Mouse (Mus musculus): ENCODE results near the gene Spats2. TPM values are rescaled to one million over a fixed set of nuclear protein-coding genes. Genes with fewer than 3 reads are reported as not detected.
A peak's percentile ranks its signal among the peaks of the same experiment; 100 is the strongest.

The Spats2 gene
- polyA plus RNA-seq, 1 experiment from 2014 or later, result 68.5 TPM

DNA sequence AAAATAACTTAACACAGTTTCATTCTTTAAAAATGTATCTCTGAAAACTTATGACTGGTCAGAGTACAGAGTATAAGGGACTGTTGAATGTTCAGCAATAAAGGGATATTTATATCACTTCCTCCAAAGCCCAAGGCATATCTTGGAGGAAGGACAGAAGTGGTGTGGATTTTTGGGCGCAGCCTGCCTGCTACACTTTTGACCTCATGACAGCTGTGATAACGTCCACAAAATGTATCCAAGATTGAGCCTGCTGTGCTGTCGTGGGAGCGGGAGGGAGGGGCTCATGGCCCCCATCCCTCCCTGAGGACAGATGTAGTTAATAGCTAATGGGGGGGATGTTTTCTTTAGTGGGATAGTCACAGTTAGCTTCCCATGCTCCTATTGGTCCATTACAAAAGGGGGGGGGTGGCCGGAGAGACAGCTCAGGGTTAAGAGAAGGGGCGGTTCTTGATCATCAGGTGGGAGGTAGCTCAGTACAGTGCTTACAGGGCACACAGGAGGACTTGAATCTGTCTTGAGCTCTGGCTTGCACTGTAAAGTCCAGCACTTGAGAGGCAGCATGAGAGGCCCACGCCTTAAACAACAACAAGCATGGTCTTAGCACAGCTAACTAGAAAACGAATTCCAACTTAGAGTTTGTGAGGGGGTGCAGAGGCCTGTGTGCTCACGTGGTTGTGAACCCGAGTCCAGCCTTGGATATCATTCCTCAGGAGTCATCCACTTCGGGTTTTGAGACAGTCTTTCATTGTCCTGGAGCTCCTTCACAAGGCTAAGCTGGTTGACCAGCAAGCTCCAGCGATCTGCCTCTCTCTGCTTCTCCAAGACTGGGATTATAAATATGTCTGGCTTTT, 38.0 kb downstream of the Spats2 start:
- ATAC-seq (replicated peaks; ENCODE audit: insufficient number of reproducible peaks, low FRiP score, low TSS enrichment, low read depth), result no peak
- Histone ChIP-seq H3K9me3 (replicated peaks; ENCODE audit: control insufficient read depth, low read length) (no peaks in the 10 kb centered on the region), H3K9ac (replicated peaks; ENCODE audit: low read length) (no peak overlapping the region), H3K36me3 (replicated peaks; ENCODE audit: control insufficient read depth, insufficient read depth, low read depth, low read length) (no peaks in the 10 kb centered on the region; the same call in none of the 2 replicates), H3K27ac (replicated peaks; ENCODE audit: low read depth, low read length) (no peak overlapping the region), H3K4me1 (ENCODE audit: control insufficient read depth, insufficient read depth, low read length) (no peaks in the 10 kb centered on the region), H3K27me3 (ENCODE audit: control insufficient read depth, insufficient read depth, low read length) (no peaks in the 10 kb centered on the region), H3K4me3 (ENCODE audit: low read depth, low read length) (no peak overlapping the region), H3K4me2 (ENCODE audit: low read depth, low read length) (no peak overlapping the region)
- WGBS, result 74% methylated on average over 12 of the region's 12 CpGs
- no peak for DNase-seq (ENCODE audit: low spot score)

DNA sequence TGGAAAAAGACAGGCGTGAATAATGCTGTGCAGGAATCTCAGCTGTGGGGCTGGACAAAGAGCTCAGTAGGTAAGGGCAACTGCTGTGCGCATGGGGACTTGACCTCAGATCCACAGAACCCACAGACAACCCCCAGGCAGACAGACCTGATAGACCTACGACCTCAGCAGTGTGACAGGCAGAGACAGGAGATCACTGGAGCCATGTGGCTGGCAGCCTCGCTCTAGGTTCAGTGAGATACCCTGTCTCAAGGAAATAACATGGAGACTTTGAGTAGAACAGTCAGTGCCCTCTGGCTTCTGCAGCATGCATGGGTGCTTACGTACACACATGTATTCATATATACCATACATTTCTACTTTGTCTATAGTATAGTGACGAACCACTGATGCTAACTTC, 46.4 kb downstream of the Spats2 start:
- Histone ChIP-seq H3K9ac (replicated peaks; ENCODE audit: low read length) (no peak overlapping the region), H3K4me1 (ENCODE audit: control insufficient read depth, insufficient read depth, low read length) (no peaks in the 10 kb centered on the region), H3K27ac (replicated peaks; ENCODE audit: low read depth, low read length) (no peak overlapping the region), H3K9me3 (replicated peaks; ENCODE audit: control insufficient read depth, low read length) (no peaks in the 10 kb centered on the region), H3K4me2 (ENCODE audit: low read depth, low read length) (no peak overlapping the region), H3K4me3 (ENCODE audit: low read depth, low read length) (no peak overlapping the region), H3K27me3 (ENCODE audit: control insufficient read depth, insufficient read depth, low read length) (no peaks in the 10 kb centered on the region), H3K36me3 (replicated peaks; ENCODE audit: control insufficient read depth, insufficient read depth, low read depth, low read length) (peaks cover 3% of the 10 kb centered on the region)
- WGBS, result 83% methylated on average over 6 of the region's 6 CpGs
- no peak for DNase-seq (ENCODE audit: low spot score)
- ATAC-seq (replicated peaks; ENCODE audit: insufficient number of reproducible peaks, low FRiP score, low TSS enrichment, low read depth), result no peak

DNA sequence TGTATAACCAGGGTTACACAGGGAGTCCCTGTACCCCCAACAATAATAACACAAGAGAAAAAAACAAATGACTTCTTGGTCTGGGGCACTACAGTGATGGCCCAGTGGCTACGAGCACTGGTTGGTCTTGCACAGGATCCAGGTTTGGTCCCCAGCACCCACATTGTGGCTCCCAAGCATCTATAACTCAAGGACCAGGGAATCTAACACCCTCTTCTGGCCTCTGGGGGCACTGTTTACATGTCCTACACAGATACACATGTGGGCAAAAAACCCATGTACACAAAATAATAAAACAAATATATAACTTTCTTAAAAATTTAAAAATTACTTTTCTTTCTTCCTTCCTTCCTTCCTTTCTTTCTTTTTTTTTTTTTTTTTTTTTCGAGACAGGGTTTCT, 53.9 kb downstream of the Spats2 start:
- WGBS, result 86% methylated on average over 1 of the region's 2 CpGs

DNA sequence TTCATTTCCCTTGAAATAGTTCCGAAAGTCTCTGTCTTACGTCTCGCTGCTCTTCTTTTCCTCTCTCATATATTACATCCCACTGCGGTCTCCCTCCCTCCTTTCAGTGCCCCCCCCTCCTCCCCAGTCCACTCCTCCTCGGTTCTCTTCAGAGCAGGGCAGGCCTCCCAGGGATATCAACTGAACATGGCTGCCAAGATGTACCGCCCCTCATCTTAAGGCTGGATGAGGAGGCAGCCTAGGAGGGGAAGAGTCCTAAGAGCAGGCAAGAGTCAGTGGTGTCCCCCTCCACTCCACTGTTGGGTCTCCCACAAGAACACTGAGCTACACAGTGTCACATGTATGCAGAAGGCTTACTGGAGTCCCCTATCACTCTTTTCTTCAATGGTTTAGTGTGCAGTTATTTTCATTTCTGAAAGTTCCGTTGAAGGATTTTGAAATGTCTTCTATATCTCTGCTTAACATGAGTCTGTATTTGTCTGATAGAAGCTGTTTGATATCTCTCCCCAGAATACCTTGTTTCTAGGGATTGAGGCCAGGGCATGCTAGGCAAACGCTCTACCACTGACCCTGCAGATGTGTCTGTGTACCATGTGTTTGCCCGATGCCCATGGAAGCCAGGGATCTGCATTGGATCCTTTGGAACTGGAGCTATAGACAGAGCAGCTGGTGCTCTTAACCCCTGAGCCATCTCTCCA, 58.6 kb downstream of the Spats2 start:
- peaks cover 21% of the 10 kb centered on the region for H3K36me3 ChIP-seq (replicated peaks; ENCODE audit: control insufficient read depth, insufficient read depth, low read depth, low read length)
- no peaks in the 10 kb centered on the region for H3K9me3 ChIP-seq (replicated peaks; ENCODE audit: control insufficient read depth, low read length)
- 90% methylated on average over 9 of the region's 9 CpGs for WGBS
- DNase-seq (ENCODE audit: low spot score) (no peak), ATAC-seq (replicated peaks; ENCODE audit: insufficient number of reproducible peaks, low FRiP score, low TSS enrichment, low read depth) (no peak)
- no peaks in the 10 kb centered on the region for H3K27me3 ChIP-seq (ENCODE audit: control insufficient read depth, insufficient read depth, low read length)
- H3K4me2 ChIP-seq (ENCODE audit: low read depth, low read length), result no peak overlapping the region
- H3K27ac ChIP-seq (replicated peaks; ENCODE audit: low read depth, low read length), result no peak overlapping the region
- no peaks in the 10 kb centered on the region for H3K4me1 ChIP-seq (ENCODE audit: control insufficient read depth, insufficient read depth, low read length)
- no peak overlapping the region for H3K4me3 ChIP-seq (ENCODE audit: low read depth, low read length)
- H3K9ac ChIP-seq (replicated peaks; ENCODE audit: low read length), result no peak overlapping the region

More for the DNA sequence above, 53.9 kb downstream of the Spats2 start:
- no peak overlapping the region for H3K4me2 ChIP-seq (ENCODE audit: low read depth, low read length)
- no peak for DNase-seq (ENCODE audit: low spot score)
- H3K9me3 ChIP-seq (replicated peaks; ENCODE audit: control insufficient read depth, low read length), result no peaks in the 10 kb centered on the region
- H3K9ac ChIP-seq (replicated peaks; ENCODE audit: low read length), result no peak overlapping the region
- no peaks in the 10 kb centered on the region for H3K4me1 ChIP-seq (ENCODE audit: control insufficient read depth, insufficient read depth, low read length)
- H3K4me3 ChIP-seq (ENCODE audit: low read depth, low read length), result no peak overlapping the region
- no peak for ATAC-seq (replicated peaks; ENCODE audit: insufficient number of reproducible peaks, low FRiP score, low TSS enrichment, low read depth)
- no peaks in the 10 kb centered on the region for H3K27me3 ChIP-seq (ENCODE audit: control insufficient read depth, insufficient read depth, low read length)
- no peak overlapping the region for H3K27ac ChIP-seq (replicated peaks; ENCODE audit: low read depth, low read length)
- peaks cover 9% of the 10 kb centered on the region; the same call in 1 of the 2 replicates for H3K36me3 ChIP-seq (replicated peaks; ENCODE audit: control insufficient read depth, insufficient read depth, low read depth, low read length)

DNA sequence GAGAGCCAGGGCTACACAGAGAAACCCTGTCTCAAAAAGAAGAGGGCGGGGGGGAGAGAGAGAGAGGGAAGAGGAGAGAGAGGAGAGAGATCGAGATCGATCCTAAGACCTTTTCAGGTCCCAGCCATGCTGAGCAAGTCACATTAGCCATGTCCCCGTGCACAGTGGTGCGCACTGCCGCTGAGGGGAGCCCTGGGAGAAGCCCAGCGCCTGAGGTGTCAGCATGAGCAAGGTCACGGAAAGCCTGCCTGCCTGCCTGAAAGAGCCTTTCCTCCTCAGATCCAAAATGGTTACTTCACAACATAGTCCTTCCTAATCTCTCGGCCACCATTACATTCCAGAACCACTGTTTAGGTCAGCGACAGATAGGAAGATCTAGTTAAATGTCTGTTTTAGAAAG, 68.6 kb downstream of the Spats2 start:
- Histone ChIP-seq H3K27me3 (ENCODE audit: control insufficient read depth, insufficient read depth, low read length) (no peaks in the 10 kb centered on the region), H3K4me3 (ENCODE audit: low read depth, low read length) (no peak overlapping the region), H3K36me3 (replicated peaks; ENCODE audit: control insufficient read depth, insufficient read depth, low read depth, low read length) (peaks cover 11% of the 10 kb centered on the region), H3K9me3 (replicated peaks; ENCODE audit: control insufficient read depth, low read length) (no peaks in the 10 kb centered on the region), H3K9ac (replicated peaks; ENCODE audit: low read length) (no peak overlapping the region), H3K4me1 (ENCODE audit: control insufficient read depth, insufficient read depth, low read length) (no peaks in the 10 kb centered on the region), H3K27ac (replicated peaks; ENCODE audit: low read depth, low read length) (no peak overlapping the region), H3K4me2 (ENCODE audit: low read depth, low read length) (no peak overlapping the region)
- ATAC-seq (replicated peaks; ENCODE audit: insufficient number of reproducible peaks, low FRiP score, low TSS enrichment, low read depth), result no peak
- WGBS, result 85% methylated on average over 10 of the region's 10 CpGs
- DNase-seq (ENCODE audit: low spot score), result no peak

DNA sequence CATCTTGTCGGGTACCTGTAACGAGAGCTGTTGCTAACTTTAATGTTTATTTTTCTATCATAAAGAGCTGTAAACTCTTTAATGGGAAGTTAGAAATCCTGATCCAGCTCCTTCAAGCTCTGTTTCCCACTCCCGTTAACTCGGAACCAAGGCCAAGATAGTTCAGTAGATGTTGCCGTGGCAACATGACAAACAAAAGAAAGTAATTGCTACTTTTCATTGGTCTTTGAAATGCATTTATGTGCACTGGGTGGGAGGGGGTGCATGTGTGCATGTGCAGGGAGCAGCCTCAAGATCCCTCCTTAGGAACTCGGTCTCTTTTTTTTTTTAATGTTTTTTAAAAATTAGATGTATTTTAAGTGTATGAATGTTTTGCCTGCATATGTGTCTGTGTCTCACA, 69.3 kb downstream of the Spats2 start:
- H3K36me3 ChIP-seq (replicated peaks; ENCODE audit: control insufficient read depth, insufficient read depth, low read depth, low read length), result peaks cover 9% of the 10 kb centered on the region
- peak; percentile 28 for DNase-seq (ENCODE audit: low spot score)
- no peak overlapping the region for H3K27ac ChIP-seq (replicated peaks; ENCODE audit: low read depth, low read length)
- H3K9me3 ChIP-seq (replicated peaks; ENCODE audit: control insufficient read depth, low read length), result no peaks in the 10 kb centered on the region
- ATAC-seq (replicated peaks; ENCODE audit: insufficient number of reproducible peaks, low FRiP score, low TSS enrichment, low read depth), result no peak
- H3K4me3 ChIP-seq (ENCODE audit: low read depth, low read length), result no peak overlapping the region
- H3K9ac ChIP-seq (replicated peaks; ENCODE audit: low read length), result no peak overlapping the region
- no peaks in the 10 kb centered on the region for H3K4me1 ChIP-seq (ENCODE audit: control insufficient read depth, insufficient read depth, low read length)
- no peaks in the 10 kb centered on the region for H3K27me3 ChIP-seq (ENCODE audit: control insufficient read depth, insufficient read depth, low read length)
- H3K4me2 ChIP-seq (ENCODE audit: low read depth, low read length), result no peak overlapping the region
- WGBS, result 77% methylated on average over 6 of the region's 6 CpGs

DNA sequence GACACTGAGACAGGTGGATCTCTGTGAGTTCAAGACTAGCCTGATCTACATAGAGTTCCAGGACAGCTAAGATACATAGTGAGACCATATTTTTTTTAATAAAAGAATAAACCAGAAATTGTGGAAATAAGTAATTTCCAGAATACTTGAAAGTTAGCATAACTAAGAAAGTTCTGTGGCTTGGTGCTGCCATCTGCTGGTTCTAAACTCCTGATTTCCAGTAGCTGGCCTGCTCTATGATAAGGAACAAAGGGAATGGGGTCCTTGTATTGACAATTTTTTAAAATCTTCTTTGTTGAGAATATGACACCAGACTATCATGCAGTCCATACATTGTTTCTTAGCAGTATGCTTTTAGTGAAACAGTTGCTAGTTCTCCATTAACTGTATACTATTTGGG, 73.0 kb downstream of the Spats2 start:
- no peak overlapping the region for H3K4me2 ChIP-seq (ENCODE audit: low read depth, low read length)
- H3K27me3 ChIP-seq (ENCODE audit: control insufficient read depth, insufficient read depth, low read length), result no peaks in the 10 kb centered on the region
- DNase-seq (ENCODE audit: low spot score), result peak; percentile 58
- no peak overlapping the region for H3K27ac ChIP-seq (replicated peaks; ENCODE audit: low read depth, low read length)
- ATAC-seq (replicated peaks; ENCODE audit: insufficient number of reproducible peaks, low FRiP score, low TSS enrichment, low read depth), result no peak
- no peaks in the 10 kb centered on the region for H3K36me3 ChIP-seq (replicated peaks; ENCODE audit: control insufficient read depth, insufficient read depth, low read depth, low read length)
- H3K4me1 ChIP-seq (ENCODE audit: control insufficient read depth, insufficient read depth, low read length), result no peaks in the 10 kb centered on the region
- no peak overlapping the region for H3K4me3 ChIP-seq (ENCODE audit: low read depth, low read length)
- H3K9me3 ChIP-seq (replicated peaks; ENCODE audit: control insufficient read depth, low read length), result no peaks in the 10 kb centered on the region
- no peak overlapping the region for H3K9ac ChIP-seq (replicated peaks; ENCODE audit: low read length)

DNA sequence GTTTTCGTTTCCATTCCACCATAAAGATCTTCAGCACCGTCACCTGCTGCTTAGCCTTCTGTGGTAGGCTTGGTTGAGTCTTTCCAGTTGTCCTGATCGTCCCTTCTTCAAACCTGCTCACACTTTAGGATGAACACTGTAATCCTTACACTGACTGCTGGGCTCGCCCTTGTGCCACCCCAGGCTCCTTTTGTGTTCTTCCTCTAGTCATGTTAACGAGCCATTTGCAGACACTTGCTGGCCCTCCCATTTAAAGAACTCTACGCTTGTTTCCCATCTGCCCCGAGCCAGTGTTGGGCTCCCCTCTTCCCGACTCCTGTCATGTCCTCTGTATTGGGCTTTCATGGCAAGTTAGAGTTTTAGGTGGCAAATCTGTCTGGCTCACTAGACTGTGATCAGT, 80.2 kb downstream of the Spats2 start:
- ATAC-seq (replicated peaks; ENCODE audit: insufficient number of reproducible peaks, low FRiP score, low TSS enrichment, low read depth) (no peak), DNase-seq (ENCODE audit: low spot score) (no peak)
- Histone ChIP-seq H3K36me3 (replicated peaks; ENCODE audit: control insufficient read depth, insufficient read depth, low read depth, low read length) (no peaks in the 10 kb centered on the region), H3K4me3 (ENCODE audit: low read depth, low read length) (no peak overlapping the region), H3K27ac (replicated peaks; ENCODE audit: low read depth, low read length) (no peak overlapping the region), H3K4me1 (ENCODE audit: control insufficient read depth, insufficient read depth, low read length) (no peaks in the 10 kb centered on the region), H3K4me2 (ENCODE audit: low read depth, low read length) (no peak overlapping the region), H3K27me3 (ENCODE audit: control insufficient read depth, insufficient read depth, low read length) (no peaks in the 10 kb centered on the region), H3K9me3 (replicated peaks; ENCODE audit: control insufficient read depth, low read length) (no peaks in the 10 kb centered on the region), H3K9ac (replicated peaks; ENCODE audit: low read length) (no peak overlapping the region)
- WGBS, result 71% methylated on average over 8 of the region's 8 CpGs
